Mouse (Mus musculus) activated CD4-positive, CD25-positive, alpha-beta regulatory T cell, adult 4 months (primary cell): ENCODE measurements around the gene Grem2. TPM values are rescaled to one million over a fixed set of nuclear protein-coding genes. Genes with fewer than 3 reads are reported as not detected.

Source experiments
- ATAC-seq: one replicate; pipeline ENCODE4 v1.8.0; 2017
- polyA plus RNA-seq, 2 experiments: library from polyadenylated mRNA; unstranded; fragments of 100-300 nt; shearing (Covaris generic); gene quantifications; one replicate each; pipeline ENCODE4 v1.2.1; 2017

Gene Grem2
- not detected for polyA plus RNA-seq

DNA sequence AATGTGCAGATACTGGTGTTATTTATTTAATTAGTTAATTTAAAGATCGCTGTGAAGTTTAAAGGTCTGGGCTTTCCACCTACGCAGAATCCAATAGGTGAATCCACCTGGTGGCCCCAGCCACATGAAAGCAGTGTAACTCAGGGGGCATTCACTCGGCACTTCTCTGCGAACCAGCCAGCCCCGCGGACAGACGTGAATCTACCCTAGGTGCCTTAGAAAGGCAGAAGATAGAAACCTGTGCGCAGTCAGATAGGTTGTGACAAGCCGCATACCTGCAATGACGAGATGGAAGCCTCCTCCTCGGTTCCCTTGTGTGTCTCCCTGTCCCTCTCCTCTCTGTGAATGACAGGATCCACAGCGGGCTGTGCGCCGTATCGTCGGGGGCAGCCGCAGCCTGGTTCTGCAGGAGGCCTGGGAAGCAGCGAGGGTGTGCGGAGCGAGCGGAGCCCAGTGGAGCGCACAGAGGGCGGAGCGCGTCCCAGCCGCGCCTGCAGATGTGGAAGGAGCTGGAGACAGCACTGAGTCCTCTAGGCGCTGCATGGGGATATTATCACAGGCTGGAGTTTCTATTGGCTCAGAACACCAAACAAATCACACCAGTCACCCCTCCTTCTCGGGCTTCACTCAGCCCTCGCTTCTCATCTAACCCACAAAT is at the start of gene Grem2:
Gene Grem2, minus strand, starts transcription at position 522 of the 658 bp plus-strand sequence.
- no peak for ATAC-seq

DNA sequence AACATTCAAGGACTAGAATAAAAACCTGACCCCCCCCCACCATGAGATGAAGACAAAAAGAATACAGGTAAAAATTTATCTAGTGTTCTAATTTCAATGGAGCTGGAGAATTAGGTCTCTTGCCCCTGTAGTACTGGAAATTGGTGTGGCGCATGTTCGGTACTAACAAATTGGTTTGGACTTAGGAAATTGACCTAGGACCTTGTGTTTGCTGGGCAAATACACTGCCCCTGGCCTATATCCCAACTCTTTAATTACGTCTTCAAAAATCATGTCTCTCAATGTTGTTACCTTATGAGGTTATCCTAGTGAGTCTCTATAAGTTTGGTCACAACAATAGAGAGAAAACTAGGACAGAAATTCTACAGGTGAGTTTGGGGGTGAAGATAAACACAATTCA is 38.2 kb upstream of the Grem2 start:
- ATAC-seq = no peak

DNA sequence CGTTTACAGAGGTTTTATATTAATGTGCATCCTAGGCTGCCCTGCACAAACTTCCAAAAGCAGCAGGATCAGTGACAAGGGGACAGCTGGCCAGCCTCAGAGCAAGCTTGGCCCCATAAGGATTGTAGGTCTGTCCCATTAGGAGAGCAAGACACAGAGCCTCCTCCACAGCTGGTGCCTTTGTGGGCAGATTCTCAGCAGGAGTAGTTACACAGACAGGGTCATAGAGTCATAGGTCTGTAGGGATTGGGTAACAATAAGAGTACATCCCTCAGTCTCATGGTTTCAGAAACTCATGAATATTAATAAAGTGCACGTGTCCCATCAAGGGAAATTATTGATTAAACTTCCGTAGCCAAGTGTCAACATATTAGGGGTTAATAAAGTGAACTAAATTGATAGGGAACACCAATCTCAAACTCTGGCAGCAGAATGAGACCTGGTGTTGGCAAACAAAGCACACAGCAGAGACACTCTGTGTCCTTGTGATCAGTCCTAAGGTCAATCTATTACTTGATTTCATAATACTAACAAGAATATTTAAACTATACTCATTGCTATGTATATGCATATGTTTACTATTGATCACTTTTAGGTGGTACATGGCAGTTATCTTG is 9.5 kb upstream of the Grem2 start:
- ATAC-seq = no peak

DNA sequence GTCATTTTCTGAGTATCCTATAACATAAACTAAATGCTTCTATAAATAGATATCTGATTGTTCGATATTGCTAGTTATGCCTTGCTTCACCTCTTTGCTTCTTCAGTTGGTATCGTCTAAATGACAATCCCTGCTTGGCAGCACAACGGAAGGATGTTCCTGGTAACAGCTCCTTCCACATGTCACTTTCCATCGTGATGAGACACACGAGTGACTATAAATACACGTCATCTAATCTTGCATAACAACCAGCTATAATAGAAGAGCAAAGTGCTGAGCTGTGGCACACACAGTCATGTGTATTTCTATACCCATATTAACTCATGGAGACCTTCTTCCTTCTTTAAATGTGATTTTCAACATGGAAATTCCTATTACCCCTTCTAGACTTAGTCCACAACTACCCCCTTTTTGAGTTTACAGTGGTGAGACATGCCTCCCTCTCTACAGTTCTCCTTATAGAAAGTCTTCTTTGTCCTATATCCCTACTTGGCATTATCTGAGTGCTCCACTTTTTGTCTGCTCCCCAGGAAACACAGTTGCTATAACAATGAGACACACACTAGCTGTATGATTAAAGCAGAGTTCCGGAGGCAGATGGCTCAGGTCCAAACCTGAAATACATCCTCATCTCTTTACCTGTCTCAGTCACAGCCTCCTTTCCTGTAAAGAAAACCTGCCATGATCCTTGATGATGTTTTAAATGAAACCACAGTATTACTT is 8.0 kb upstream of the Grem2 start:
- ATAC-seq = no peak

DNA sequence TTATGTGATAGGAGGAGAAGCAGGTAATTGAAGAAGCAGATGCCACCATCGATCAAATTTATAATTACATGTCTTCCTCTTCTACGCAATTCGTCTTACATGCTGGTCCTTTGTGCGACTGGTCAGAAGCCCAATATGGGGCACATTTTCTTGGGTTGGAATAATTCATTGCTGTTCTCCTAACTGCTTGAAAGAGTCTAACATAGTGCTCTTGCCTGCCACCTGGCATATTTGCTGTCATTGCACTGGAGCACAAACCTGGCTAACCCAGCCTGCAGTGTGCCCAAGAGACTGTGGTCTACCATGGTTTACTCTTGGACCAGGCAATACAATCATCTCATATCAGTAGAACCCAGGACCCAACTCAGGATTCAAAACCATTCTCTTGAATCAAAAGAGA is 2.7 kb downstream of the Grem2 start:
- ATAC-seq = no peak

DNA sequence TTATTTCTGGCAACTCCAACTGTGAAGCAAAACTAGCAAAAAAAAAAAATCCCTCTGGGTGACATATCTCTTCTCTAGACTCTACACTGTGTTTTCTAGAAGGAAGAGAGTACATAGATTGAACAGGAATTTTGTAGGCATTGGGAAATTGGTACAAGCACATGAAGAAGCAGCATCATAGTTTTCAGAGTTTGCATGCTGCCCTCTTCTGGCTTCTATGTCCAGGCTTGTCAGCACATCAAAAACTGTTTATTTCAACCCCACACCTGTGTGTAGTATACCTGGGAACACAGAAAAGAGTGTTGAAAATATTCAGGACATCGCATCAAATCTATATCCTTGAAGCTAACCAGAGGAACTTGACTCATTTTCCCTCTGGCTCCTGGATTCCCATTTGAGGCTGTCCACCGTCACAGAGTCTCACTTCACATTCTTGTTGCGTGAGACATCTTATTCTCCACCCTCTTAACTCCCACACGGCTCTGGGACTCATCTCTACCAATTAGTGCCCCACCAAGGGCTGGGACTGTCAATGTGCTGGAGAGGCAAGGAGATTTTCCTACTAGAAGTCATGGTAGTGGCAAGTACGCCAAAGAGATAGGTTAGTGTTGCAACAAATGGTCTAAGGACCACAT is 3.3 kb downstream of the Grem2 start:
- ATAC-seq = no peak

DNA sequence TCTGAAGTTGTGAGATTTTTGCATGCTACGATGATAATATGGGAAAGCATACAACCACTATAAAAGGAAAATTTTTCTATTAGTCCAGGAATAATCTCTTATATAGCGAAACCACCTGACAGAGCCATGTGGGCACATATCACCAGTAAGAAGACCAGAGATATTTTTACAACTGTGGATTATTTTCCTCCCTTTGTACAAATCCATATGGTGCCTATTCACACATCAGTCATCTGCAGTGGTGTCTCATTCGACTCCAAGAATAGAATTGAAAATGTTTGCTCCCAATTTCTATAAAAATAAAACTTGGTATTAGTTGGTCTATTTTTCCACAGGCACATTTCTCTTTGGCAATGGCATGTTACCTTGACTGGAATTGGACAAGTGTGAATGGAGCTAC is 11.8 kb downstream of the Grem2 start:
- no peak for ATAC-seq

DNA sequence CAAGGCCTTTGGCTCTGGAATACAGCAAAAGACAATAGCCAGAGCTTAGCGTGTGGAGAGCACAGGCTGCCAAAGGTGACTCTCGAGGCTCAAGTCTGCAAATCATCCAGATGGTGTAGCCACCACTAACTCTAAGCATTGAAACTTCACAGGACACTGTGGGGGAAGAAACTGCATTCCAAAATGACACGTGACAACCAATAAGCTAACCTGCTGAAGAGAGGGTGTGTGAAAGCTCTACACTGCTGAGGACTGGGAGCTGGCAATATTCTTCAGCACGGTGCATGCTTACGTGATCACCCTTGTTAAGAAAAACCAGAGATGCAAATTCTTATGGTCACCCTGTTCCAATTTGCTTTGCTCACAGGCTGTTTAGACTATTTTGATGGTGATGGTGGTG is 13.4 kb downstream of the Grem2 start:
- ATAC-seq = no peak

DNA sequence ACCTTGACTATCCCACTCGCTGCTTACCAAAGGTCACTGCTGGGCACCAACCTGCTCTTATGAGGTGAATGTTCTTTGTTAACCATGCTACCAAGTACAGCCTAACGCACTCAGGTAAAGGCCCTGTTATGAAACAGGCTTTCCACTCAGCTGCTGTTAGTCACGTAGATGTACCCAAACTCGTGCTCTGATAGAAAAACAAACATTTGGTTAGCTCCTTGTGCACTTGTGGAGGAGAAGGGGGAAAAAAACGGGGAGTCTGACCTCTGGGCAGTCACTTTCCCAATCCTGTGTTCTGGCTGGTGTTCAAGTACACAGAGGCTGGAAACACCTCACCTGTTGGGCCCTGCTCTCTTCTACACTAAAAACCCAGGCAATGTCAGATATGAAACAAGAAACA is 14.0 kb downstream of the Grem2 start:
- ATAC-seq = no peak

DNA sequence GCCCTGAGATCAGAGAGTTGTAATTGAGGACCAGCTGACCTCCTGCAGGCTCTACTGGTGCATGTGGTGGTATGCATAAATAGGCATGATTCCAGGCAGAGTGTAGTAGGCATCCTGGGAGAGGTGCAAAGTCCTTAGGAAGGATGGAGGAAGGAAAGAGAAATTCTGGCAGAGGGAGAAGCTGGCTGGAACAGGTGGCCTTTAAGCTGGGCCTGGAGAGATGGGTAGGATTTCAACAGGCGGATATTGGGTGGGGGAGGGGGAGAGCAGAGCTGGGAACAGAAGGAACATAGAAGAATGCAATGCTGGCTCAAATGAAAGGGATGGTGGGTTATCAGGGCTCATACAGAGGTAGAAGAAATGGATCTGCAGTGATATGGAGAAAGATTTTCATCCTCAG is 18.9 kb downstream of the Grem2 start:
- no peak for ATAC-seq

DNA sequence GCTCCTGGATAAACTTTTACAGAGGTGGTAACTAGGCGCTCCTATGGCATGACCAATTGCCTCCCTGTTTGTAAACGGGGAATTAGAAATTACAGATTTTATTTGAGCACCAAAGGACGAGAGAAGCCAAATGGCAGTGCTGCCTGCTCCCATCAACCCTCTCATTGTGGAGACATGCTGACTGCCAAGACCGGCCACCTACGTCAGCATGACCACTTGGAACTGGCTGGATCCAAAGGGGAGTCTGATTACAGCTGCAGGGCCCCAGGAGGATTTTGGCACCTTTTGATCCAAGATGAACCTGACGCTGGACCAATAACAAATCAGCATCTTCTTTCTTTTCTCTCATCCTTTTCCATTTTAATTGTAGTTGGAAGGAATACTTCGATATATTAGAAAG is 29.1 kb downstream of the Grem2 start:
- ATAC-seq = no peak

DNA sequence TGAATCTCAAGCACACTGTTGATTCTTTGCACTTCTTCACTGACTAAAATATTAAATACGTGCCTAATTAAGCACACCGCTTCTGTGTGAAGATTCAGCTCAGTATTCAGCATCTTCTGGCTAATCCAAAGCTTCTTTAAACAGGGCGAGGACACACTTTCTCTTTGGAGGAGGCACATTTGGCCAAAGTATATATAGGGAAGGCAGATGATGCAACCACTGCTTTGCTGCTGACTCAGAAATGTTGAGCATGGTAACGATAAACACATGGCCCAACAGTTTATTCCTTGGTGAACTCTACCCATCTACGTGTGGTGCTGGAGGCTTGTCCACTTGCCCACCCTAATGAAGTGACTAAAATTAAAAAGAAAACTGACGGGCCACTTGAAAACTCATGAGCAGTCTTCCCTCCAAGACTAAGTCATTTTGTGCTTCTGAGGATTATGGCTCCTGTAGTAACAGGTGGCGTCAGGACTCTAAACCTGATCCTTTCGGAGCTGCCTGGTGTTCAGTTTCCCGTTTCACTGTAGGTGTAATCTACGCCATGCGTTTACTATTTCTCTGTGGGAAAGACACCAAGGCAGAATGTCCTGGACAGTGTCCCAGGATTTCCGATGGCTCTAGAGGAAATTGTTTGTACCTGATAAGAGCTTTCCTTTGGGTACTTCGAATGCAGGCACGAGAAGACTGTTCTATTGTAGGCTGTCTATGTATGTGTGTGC is 32.8 kb downstream of the Grem2 start:
- ATAC-seq = no peak

DNA sequence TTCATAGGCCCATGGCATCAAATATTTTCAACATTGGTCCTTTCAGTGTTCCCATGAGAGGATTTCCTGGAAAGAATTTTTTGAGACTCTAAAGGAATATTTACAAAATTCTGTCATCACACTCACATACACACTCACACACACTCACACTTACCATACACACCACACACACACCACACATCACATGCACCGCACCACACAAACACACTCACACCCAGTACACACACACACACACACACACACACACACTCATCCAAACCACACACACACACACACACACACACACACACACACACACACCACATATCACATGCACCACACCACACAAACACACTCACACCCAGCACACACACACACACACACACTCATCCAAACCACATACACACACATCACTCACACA is 33.5 kb downstream of the Grem2 start:
- ATAC-seq = no peak

DNA sequence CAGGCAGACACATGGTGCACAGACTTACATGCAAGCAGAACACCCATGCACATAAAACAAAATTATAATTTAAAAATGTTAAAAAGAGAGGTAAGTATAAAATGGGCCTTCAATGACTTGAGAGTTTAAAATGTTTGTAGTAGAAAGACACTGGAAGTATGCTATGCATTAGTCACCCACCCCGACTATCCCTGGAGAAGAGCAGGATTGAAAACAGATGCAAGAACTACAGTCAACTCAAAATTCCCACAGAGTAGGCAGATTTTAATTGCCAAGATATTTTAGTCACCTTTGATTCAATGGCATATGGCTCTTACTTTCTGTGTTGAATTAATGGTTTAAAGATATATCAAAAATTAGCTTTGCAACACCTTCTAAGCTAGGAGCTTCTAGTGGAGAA is 39.1 kb downstream of the Grem2 start:
- no peak for ATAC-seq

DNA sequence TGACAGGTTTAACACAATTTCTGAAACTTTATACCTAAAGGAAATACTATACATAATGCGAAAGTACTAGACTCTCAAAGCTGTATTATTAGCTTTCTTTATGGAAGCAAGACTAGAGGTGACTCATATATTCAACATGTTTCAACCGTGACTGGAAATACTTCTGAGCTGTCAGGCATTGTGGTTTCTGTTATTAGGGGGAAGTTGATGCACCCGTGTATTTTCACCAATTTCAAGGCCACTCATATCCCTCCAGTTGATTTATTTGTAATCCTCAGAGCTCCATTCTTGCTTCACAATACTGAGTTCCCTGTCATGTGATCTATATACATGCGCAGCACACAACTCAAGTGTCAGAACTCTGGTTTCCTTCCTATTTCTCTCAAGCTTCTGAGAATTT is 46.4 kb downstream of the Grem2 start:
- no peak for ATAC-seq

DNA sequence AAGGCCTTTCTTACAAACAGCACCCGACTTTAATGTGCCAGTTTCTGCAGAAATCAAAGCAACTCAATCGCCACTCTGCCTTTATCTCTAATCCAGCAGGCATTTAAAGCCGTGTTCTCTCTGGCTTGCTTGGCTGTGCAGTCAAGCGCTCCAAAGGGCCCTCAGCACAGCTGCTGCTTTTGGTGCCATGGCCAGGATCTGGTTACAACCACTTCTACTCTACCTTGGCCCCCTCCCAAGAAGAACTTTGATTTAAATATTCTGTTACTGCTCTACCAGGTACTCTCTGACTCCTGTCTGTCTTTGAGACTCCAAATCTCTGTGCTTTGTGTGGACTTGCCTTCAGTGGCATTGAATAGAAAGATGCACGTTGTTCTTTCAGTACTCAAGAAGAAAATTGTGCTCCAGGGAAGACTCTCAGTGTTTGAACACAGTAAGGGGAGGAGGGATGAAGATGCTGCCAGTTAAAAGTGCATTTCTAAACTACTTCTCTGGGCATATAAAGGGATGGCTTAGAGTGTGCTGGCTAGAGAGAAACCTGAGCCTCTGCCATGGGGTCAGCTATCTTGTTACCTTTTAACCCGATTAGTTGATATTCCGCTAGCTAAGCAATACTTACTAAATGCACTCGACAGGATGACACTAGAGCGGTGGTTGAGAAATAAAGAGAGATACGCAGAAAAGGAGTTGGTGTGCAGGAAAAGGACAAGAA is 61.1 kb downstream of the Grem2 start:
- no peak for ATAC-seq

DNA sequence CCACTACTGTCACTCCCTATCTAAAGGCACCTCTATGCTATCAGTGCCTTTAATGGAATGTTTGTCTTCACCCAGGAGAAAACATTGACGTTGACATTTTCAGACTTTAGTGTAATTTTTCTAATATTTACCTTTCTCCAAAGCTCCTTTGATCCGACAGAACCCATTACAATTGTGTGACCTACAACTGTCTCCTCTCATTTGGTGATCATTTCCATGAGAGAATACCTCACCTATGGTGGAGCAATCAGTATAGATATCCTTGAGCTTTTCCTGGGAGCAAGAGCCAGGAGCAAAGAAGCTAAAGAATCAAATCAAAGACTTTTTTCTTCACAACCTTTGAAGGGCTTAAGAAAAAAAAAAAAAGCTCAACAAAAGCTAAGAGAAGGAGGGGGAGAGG is 65.4 kb downstream of the Grem2 start:
- ATAC-seq = no peak

DNA sequence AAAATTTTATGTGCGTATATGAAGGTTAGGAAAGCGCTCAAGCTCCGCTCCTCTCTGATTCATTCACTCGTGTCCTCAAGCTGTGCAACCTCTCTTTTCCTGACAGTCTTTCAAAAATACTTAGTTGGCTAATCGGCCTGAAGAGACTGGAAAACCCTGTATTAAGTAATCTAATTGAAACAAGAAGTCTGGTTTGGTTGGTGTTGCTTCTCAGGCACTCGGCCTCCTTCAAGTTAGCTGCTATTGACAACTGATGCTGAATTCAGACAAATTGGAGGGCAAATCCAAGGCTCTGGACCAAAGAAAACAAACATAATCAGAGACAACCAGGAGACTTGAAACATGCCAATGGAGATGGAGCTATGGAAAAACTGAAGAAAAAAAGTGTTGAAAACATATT is 76.8 kb downstream of the Grem2 start:
- no peak for ATAC-seq

DNA sequence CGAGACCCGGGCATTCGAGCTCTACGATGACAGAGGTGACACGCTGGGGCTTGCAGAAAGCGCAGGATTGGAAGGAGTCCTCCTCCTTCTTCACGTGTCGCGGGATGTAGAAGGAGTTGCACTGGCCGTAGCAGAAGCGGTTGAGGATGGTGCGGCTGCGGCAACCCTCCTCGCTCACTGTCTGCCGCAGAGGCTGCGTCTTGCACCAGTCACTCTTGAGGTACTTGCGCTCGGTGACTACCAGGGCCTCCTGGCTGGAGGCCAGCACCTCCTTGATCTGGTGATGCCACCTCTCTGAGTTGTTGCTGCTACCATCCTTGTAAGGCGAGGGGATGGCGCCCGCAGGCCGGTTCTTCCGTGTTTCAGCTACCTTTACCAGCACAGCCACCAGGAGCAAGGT is 84.8 kb downstream of the Grem2 start:
- no peak for ATAC-seq

DNA sequence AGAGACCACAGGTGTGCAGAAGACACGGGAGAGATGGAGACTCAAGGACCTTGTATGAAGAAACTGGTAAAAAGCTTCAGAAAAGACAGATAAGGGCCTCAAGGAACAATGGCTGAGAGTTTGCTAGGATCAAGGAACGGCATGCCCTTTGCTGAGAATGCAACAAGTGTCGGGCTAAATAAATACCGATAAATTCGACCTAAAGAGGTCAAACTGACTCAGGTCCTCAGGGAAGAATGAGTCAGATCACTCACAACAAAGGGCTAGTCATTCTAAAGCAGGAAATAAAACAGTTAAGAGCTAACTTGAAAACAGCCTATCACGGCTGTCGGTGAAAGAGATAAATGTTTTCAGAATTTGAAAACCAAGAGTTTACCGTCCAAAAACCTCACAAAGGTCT is 95.1 kb downstream of the Grem2 start:
- ATAC-seq = no peak

DNA sequence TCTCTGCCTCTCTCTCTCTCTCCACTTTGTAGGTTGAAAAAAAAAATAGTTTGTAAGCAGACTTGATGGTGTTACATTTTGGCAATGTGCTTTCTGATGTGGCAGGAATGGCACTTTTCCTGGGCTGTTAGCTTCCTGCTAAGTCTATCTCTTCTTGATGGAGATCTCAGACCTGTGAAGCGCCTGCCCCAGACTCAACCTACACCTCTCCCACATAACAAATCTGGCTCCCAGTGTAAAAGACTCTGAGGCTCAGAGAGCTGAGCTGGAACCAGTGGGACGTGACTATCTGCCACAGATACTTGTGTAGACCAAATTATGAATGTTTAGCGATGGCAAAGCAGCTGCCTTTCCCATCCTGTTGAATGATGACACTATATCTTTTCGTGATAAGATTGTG is 109.8 kb downstream of the Grem2 start:
- ATAC-seq = no peak

DNA sequence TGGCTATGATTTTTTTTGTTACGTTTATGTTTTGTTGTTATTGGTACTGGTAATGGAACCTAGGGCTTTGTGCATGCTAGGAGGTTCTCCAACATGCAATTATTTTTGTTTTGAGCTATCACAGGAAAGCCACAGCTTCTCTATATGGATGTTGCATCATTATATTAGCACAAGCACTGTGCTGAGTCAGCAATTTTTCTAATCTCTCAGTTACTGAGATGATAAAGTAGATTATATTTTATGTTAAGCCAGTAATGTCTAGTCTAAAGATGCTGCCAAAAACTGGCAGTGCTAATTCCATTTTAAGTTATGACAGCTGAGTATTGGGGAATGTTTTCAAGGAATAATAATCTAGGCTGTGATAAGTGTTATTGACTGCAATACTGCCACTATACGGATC is 133.0 kb downstream of the Grem2 start:
- no peak for ATAC-seq
